Mouse (Mus musculus): Measurements from ENCODE around the gene Naa20.

GRCm38 (mm10) chr2:145893756-145894155 lies 8.1 kb upstream of the Naa20 start:
- TF ChIP-seq POLR2A (IDR thresholded peaks at IDR 0.05; ENCODE audit: borderline replicate concordance, low read depth, low read length) (no peak), CTCF (IDR thresholded peaks at IDR 0.05; ENCODE audit: low read depth, low read length) (no peak)
